Mouse (Mus musculus) thymus, postnatal 14 days (tissue): ENCODE measurements at regions not wholly inside any gene's neighbourhood (a gene's known extent, or its start where the extent isn't known, plus 50 kb on each side); places are given as distances from the start of the nearest gene placed in this dataset.

Experiments
- DNase-seq: peaks from one replicate; pipeline ENCODE4 v3.0.0; 2021

GRCm38 (mm10) chr14:66479181-66479580 lies 470.2 kb upstream of the Gulo start:
- no peak for DNase-seq

- DNase-seq: no peak
Measured at GRCm38 (mm10) chr14:66478562-66478961, 469.6 kb upstream of the Gulo start.

GRCm38 (mm10) chr14:66475026-66475425 lies 466.0 kb upstream of the Gulo start:
- no peak for DNase-seq

GRCm38 (mm10) chr14:66473251-66473550 lies 464.2 kb upstream of the Gulo start:
- DNase-seq: no peak

GRCm38 (mm10) chr14:66472537-66473250 lies 463.7 kb upstream of the Gulo start:
- DNase-seq: no peak

GRCm38 (mm10) chr14:66462081-66462480 lies 453.1 kb upstream of the Gulo start:
- DNase-seq: no peak

- no peak for DNase-seq
Measured at GRCm38 (mm10) chr14:66460795-66461194, 451.8 kb upstream of the Gulo start.

GRCm38 (mm10) chr14:66458696-66459095 lies 449.7 kb upstream of the Gulo start:
- DNase-seq: no peak

GRCm38 (mm10) chr14:66457300-66457699 lies 448.3 kb upstream of the Gulo start:
- DNase-seq: no peak

GRCm38 (mm10) chr14:66452828-66453227 lies 443.8 kb upstream of the Gulo start:
- DNase-seq: no peak

- no peak for DNase-seq
Measured at GRCm38 (mm10) chr14:66450351-66450750, 441.3 kb upstream of the Gulo start.

- no peak for DNase-seq
Measured at GRCm38 (mm10) chr14:66442576-66442975, 433.6 kb upstream of the Gulo start.

- no peak for DNase-seq
Measured at GRCm38 (mm10) chr14:66441825-66442224, 432.8 kb upstream of the Gulo start.

GRCm38 (mm10) chr14:66438572-66438971 lies 429.6 kb upstream of the Gulo start:
- no peak for DNase-seq

GRCm38 (mm10) chr14:66438001-66438400 lies 429.0 kb upstream of the Gulo start:
- DNase-seq: no peak

- no peak for DNase-seq
Measured at GRCm38 (mm10) chr14:66431630-66432029, 422.6 kb upstream of the Gulo start.

- DNase-seq: no peak
Measured at GRCm38 (mm10) chr14:66424141-66424540, 415.1 kb upstream of the Gulo start.
